Mouse (Mus musculus) left cerebral cortex, adult 8-10 months (tissue): ENCODE results near the gene Bmp6. TPM values are rescaled to one million over a fixed set of nuclear protein-coding genes. Genes with fewer than 3 reads are reported as not detected.

Experiments
- DNase-seq, 2 experiments: peaks; one replicate each; pipeline ENCODE4 v3.0.0; 2022; ENCODE audit warnings: low spot score in 2 of 2
- total RNA-seq, 4 experiments: library from RNA; stranded (reverse); gene quantifications; 2 replicates each; pipeline ENCODE4 v1.2.4; 2022

The Bmp6 gene
- total RNA-seq, 4 experiments from 2014 or later = 11.9 to 13.2 (median 12.5) TPM

DNA sequence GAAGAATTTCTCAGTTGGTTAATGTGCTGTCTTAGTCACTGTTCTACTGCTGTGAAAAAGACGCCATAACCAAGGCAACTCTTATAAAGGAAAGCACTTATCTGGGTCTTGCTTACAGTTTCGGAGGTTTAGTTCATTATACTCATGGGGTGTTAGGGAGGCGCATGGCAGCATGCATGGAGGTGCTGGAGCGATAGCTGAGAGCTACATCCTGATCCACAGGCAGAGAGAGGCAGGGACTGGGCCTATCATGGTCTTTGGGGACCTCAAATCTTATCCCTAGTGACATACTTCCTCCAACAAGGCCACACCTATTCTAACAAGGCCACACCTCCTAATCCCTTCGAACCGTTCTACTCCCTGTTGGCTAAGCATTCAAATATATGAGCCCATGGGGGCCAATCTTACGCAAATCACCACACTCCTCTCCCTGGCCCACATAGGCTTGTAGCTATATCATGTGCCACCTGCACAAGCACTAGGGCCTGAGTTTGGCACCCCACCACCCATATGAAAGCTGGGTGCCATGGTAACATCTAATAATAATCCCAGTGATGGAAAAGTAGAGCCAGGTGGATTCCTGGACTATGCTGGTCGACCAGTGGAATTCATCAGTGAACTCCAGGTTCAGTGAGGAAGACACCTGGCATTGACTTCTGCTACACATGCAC is 198.7 kb downstream of the Bmp6 start:
- no peak for DNase-seq

DNA sequence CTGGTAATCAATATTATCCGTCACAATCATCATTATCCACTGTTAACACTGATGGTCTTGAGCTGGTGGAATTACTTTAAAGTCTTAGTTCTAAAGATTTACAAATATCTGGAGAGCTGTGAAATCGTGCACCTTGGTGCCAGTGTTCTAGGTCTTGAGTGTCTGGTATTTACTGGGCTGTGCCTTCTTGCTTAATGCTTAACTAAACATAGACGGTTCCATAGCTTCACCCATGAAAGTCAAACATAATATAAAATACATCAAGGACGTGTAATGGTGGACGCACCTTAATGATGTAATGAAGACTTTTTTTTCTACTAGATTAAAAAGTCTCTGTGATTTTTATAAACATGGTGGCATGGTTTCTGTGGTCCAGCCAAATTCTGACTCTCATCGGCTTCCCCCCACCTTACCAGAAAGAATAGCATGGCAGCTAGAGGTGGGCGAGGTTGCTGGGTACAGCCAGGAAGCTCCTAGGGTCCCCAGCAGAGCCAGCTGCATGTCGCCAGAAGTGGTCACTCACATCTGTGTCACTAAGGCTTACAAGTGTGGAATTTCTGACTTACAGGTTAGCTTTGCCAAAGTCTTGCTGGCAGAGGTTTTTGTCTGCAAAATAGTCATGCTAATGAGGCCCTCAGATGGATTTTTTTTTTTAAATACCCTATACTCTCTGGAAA is 200.0 kb downstream of the Bmp6 start:
- DNase-seq = no peak

DNA sequence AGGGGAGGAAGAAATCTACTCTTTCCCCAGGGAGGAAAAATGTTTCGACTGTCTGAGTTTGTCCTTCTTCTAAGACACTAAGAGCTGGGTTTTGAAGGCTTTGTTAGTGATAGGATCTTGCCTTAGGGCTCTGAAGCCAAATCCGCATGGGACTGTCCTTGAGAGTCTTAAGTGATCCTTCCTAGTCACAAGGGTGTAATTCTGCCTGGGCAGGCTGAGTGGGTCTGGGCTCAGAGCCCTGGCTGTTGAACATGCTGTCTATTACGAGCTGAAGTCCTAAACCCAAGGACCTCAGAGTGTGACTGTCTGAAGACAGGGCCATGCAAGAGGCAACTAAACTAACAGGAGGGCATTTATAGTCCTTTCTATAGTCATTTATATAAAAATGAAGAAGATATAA is 200.6 kb downstream of the Bmp6 start:
- no peak for DNase-seq

DNA sequence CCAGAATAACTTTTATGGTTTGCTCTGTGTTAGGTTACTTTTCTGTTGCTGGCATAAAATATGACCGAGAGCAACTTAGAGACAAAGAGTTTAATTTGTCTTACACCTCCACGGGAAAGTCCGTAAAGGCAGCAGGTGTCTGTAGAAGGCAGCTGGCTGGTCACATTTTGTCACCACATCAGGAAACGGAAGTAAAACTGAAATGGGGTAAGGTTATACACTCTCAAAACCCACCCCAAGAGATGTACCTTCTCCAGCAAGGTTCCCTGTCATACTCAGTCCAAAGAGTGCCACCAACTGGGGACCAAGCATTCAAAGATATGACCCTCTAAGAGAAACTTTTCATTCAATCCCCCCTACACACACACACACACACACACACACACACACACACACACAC is 201.8 kb downstream of the Bmp6 start:
- DNase-seq = no peak

DNA sequence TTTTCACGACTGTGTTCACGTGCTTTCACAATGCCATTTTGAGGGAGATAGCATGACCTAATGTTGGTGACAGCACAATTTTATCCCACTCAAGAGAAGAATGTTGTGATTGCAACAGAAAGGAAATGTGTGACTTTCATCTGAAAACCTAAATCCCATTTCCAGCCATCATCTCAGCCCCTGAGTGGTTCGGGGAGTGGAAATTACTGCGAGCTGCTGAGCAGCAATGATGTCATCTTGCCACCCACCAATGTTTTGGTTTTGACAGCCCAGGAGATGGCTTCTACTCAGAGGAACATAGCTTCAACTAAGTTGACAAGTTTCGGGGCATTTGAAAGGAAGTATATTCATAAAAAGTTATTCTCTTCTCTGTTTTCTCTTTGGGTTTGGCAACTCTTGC is 202.8 kb downstream of the Bmp6 start:
- DNase-seq = no peak

DNA sequence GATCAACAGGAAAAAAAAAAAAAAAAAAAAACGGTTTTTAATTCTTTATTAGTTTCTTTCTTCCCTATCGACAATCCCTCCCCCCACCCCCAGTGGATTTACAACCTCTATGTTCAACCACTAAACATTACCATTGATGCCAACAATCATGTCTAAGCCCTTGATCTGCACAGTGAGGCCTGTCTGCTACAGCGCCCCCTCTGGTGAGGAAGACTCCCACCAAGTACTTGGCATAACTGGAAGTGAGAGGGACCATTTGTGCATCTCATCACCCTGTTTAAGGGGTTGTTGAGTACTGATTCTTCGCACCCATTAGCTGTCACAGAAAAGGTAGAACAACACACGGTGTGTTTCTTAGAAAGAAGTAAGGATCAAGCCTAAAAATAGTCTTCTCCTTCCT is 203.8 kb downstream of the Bmp6 start:
- DNase-seq = no peak

Other genes starting within 250 kb of the Bmp6 start
- gene Dsp, start 193.8 kb upstream of the Bmp6 start, total RNA-seq = under 1 TPM; 0.32 to 0.63 (median 0.34) TPM
- 10 to 100 TPM; 15.4 to 21.9 (median 18.8) TPM for gene Snrnp48, start 140.2 kb upstream of the Bmp6 start, total RNA-seq
- gene Txndc5, start 183.7 kb downstream of the Bmp6 start, total RNA-seq = 10 to 100 TPM; 54.9 to 60.8 (median 58.6) TPM